8 mouse cellular contexts compared by ENCODE assay signal in the genomic region with DNA sequence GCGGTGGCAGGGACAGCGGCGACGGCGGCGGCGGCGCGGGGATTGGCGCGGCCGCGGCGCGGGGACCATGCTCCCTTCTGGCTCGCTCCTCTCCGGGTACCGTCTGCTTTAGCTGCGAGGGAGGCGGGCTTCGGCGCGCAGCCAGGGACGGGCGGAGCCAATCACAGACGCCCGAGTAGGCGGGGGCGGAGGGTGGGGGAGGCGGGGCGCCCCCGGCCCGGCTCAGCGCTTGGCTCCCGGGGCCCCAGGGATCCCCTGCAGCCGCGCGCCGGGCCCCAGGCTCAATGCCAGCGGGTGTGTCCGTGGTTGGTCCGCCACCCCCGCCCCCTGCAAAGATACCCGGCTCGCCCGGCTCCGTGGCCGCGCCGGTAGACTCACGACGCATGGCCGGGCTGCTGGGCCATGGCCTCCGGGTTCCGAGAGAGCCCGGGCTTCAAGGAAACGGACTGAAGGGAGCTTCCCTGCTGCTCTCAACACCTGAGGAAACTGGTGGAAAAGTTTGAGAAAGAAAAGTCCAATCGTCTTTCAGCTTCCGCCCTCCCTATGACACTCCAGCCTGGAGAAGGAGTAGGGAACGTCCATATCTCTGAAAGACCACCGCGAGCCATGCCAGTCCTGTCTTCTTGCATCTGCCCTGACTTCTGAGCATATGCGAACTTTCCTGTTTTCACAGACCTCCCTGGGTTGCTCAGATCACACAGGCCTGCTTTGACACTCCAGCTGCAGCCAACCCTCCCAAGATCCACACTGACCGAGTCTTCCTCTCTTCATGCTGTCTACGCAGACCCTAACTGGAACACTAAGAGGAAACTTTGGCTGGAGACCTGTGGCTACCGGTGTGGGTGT. TPM values are rescaled to one million over a fixed set of nuclear protein-coding genes. Genes with fewer than 3 reads are reported as not detected.
DNase-seq lines count a peak whose midpoint lies in the region; ATAC-seq and TF ChIP-seq lines count a peak whose summit lies in the region.

TSS of gene Klhl29 (minus strand) at position 67 of the 846 bp plus-strand sequence.

- no peaks in the 10 kb centered on the region for H3K36me3 ChIP-seq in forebrain, embryonic 10.5 days (replicated peaks)
- no peaks in the 10 kb centered on the region for H3K36me3 ChIP-seq in heart, embryonic 11.5 days (ENCODE audit: control insufficient read depth, insufficient read depth, low read length)
- no peaks in the 10 kb centered on the region for H3K36me3 ChIP-seq in kidney, embryonic 15.5 days
- H3K36me3 ChIP-seq in limb, embryonic 15.5 days, result no peaks in the 10 kb centered on the region
- H3K36me3 ChIP-seq in midbrain, postnatal 0 days (ENCODE audit: insufficient read depth, low read length), result no peaks in the 10 kb centered on the region

- H3K9me3 ChIP-seq in forebrain, embryonic 10.5 days, result no peaks in the 10 kb centered on the region
- no peaks in the 10 kb centered on the region for H3K9me3 ChIP-seq in heart, embryonic 11.5 days (replicated peaks; ENCODE audit: control insufficient read depth, low read length)
- H3K9me3 ChIP-seq in kidney, embryonic 15.5 days (replicated peaks), result no peaks in the 10 kb centered on the region
- no peaks in the 10 kb centered on the region for H3K9me3 ChIP-seq in limb, embryonic 15.5 days
- H3K9me3 ChIP-seq in midbrain, postnatal 0 days (ENCODE audit: low read length), result no peaks in the 10 kb centered on the region

- no peak for TF ChIP-seq CTCF in midbrain, postnatal 0 days (IDR thresholded peaks at IDR 0.05)

- peak within 1 kb of the TSS; percentile 69 for H3K9ac ChIP-seq in heart, embryonic 11.5 days (ENCODE audit: low read depth, low read length)
- H3K9ac ChIP-seq in kidney, embryonic 15.5 days, result peak within 1 kb of the TSS; percentile 57
- peak within 1 kb of the TSS; percentile 82 for H3K9ac ChIP-seq in limb, embryonic 15.5 days
- H3K9ac ChIP-seq in midbrain, postnatal 0 days (replicated peaks; ENCODE audit: low read length, poor library complexity, severe bottlenecking), result peak within 1 kb of the TSS; percentile 89

- H3K4me1 ChIP-seq in forebrain, embryonic 10.5 days, result peaks cover 49% of the 10 kb centered on the region
- H3K4me1 ChIP-seq in heart, embryonic 11.5 days (ENCODE audit: control insufficient read depth, insufficient read depth, low read length), result peaks cover 5% of the 10 kb centered on the region; the same call in 1 of the 2 replicates
- H3K4me1 ChIP-seq in kidney, embryonic 15.5 days, result peaks cover 21% of the 10 kb centered on the region
- peaks cover 20% of the 10 kb centered on the region for H3K4me1 ChIP-seq in limb, embryonic 15.5 days
- peaks cover 3% of the 10 kb centered on the region; the same call in 1 of the 2 replicates for H3K4me1 ChIP-seq in midbrain, postnatal 0 days (ENCODE audit: insufficient read depth, low read length)

- WGBS in forebrain, embryonic 10.5 days, result under 1% methylated on average over 65 of the region's 66 CpGs
- under 1% methylated on average over 63 of the region's 66 CpGs for WGBS in heart, embryonic 11.5 days (ENCODE audit: insufficient replicate concordance)
- WGBS in kidney, embryonic 15.5 days, result 2% methylated on average over 60 of the region's 66 CpGs
- WGBS in limb, embryonic 15.5 days, result 2% methylated on average over 61 of the region's 66 CpGs
- 2% methylated on average over 33 of the region's 66 CpGs for WGBS in midbrain, postnatal 0 days

- H3K27me3 ChIP-seq in forebrain, embryonic 10.5 days (ENCODE audit: poor library complexity, severe bottlenecking), result peaks cover 73% of the 10 kb centered on the region
- peaks cover 34% of the 10 kb centered on the region for H3K27me3 ChIP-seq in heart, embryonic 11.5 days (ENCODE audit: control insufficient read depth, insufficient read depth, low read length)
- peaks cover 46% of the 10 kb centered on the region for H3K27me3 ChIP-seq in kidney, embryonic 15.5 days
- no peaks in the 10 kb centered on the region for H3K27me3 ChIP-seq in limb, embryonic 15.5 days
- no peaks in the 10 kb centered on the region for H3K27me3 ChIP-seq in midbrain, postnatal 0 days (ENCODE audit: insufficient read depth, low read length)

- peak; percentile 86 for ATAC-seq in heart, embryonic 11.5 days (replicated peaks; ENCODE audit: insufficient number of reproducible peaks, low FRiP score, low TSS enrichment)
- peak; percentile 95 for ATAC-seq in kidney, embryonic 15.5 days (replicated peaks; ENCODE audit: low FRiP score)
- peak; percentile 90 for ATAC-seq in limb, embryonic 15.5 days (ENCODE audit: insufficient number of reproducible peaks, low FRiP score, low TSS enrichment, low read depth)
- peak; percentile 92 for ATAC-seq in midbrain, postnatal 0 days (ENCODE audit: low FRiP score)

- peak within 1 kb of the TSS; percentile 99 for H3K4me2 ChIP-seq in heart, embryonic 11.5 days
- peak within 1 kb of the TSS; percentile 94 for H3K4me2 ChIP-seq in kidney, embryonic 15.5 days
- peak within 1 kb of the TSS; percentile 96 for H3K4me2 ChIP-seq in limb, embryonic 15.5 days
- peak within 1 kb of the TSS; percentile 91 for H3K4me2 ChIP-seq in midbrain, postnatal 0 days (ENCODE audit: low read depth, low read length, poor library complexity, severe bottlenecking)

- DNase-seq in thymus, postnatal 4 days, result peak; percentile 35
- no peak for DNase-seq in thymus, postnatal 14 days
- DNase-seq in forebrain, embryonic 10.5 days (ENCODE audit: extremely low spot score, low spot score), result peak; percentile 79
- DNase-seq in midbrain, postnatal 0 days (ENCODE audit: low spot score), result peak; percentile 89
- peak; percentile 57 to 69 for DNase-seq in urinary bladder, adult 18-20 months (ENCODE audit: low spot score in 2 of 2)

- H3K4me3 ChIP-seq in forebrain, embryonic 10.5 days, result peak within 1 kb of the TSS; percentile 81
- peak within 1 kb of the TSS; percentile 77 for H3K4me3 ChIP-seq in heart, embryonic 11.5 days (ENCODE audit: low read depth, low read length)
- H3K4me3 ChIP-seq in kidney, embryonic 15.5 days (replicated peaks), result peak within 1 kb of the TSS; percentile 65
- peak within 1 kb of the TSS; percentile 92 for H3K4me3 ChIP-seq in limb, embryonic 15.5 days
- H3K4me3 ChIP-seq in midbrain, postnatal 0 days (ENCODE audit: low read depth, low read length), result peak within 1 kb of the TSS; percentile 80

- peak within 1 kb of the TSS; percentile 92 for H3K27ac ChIP-seq in forebrain, embryonic 10.5 days
- H3K27ac ChIP-seq in heart, embryonic 11.5 days (ENCODE audit: low read depth, low read length), result no peak within 1 kb of the TSS
- H3K27ac ChIP-seq in kidney, embryonic 15.5 days, result 0 out of 2 replicates have a peak within 1 kb of the TSS, but pooled peaks have one; percentile 34
- peak within 1 kb of the TSS; percentile 89 for H3K27ac ChIP-seq in limb, embryonic 15.5 days
- H3K27ac ChIP-seq in midbrain, postnatal 0 days (ENCODE audit: low read depth, low read length), result peak within 1 kb of the TSS; percentile 85

RNA-seq across cellular contexts. Expression of gene Klhl29, which starts in this region (rescaled TPM):
- 0.90 and 1.2 TPM in 2 replicates for polyA plus RNA-seq in forebrain, embryonic 10.5 days (2016; fragmentation: Nextera tagmentation; extraction: Ambion mirVana)
- 0.58 and 0.67 TPM in 2 replicates for polyA plus RNA-seq in heart, embryonic 11.5 days (2014; fragmentation: Nextera tagmentation; extraction: Ambion mirVana)
- 0.64 and 0.80 TPM in 2 replicates for polyA plus RNA-seq in kidney, embryonic 15.5 days (2015; fragmentation: Nextera tagmentation; extraction: Ambion mirVana)
- 1.3 and 2.2 TPM in 2 replicates for polyA plus RNA-seq in limb, embryonic 15.5 days (2015; fragmentation: Nextera tagmentation; extraction: Ambion mirVana)
- total RNA-seq in midbrain, postnatal 0 days (2014; rRNA removed), result 11.9 TPM in 2 replicates
- 1.8 and 2.7 TPM in 2 replicates for polyA plus RNA-seq in midbrain, postnatal 0 days (2015; fragmentation: Nextera tagmentation; extraction: Ambion mirVana)

Comparison
In these comparisons a context has a peak if more than half of its experiments do, and no peak if none do; other contexts are left out.
1. Peak in ATAC-seq, H3K4me3 ChIP-seq, H3K9ac ChIP-seq and H3K4me2 ChIP-seq in heart, embryonic 11.5 days; RNA of the gene not detected or under 1 TPM.
2. Peak in ATAC-seq, H3K4me3 ChIP-seq, H3K27ac ChIP-seq, H3K9ac ChIP-seq and H3K4me2 ChIP-seq in kidney, embryonic 15.5 days; RNA of the gene not detected or under 1 TPM.